Mouse (Mus musculus): Measurements from ENCODE around the gene Gm14124.
"Not testable (repeated sequence)": the region's sequence is repeated elsewhere in the genome, so short reads cannot be mapped to it uniquely, and the experiment has no call there.

Gene Gm14124

GRCm38 (mm10) chr2:150257291-150257690 lies at the start of gene Gm14124:
Gm14124 (plus strand) TSS chr2:150257517.
- DNase-seq (ENCODE audit: low spot score): peak; percentile 12

- peak; percentile 80 for DNase-seq (ENCODE audit: low spot score)
Observed at GRCm38 (mm10) chr2:150217600-150218362, 39.5 kb upstream of the Gm14124 start, which contains the start of gene Zfp937. Zfp937 (plus strand) TSS chr2:150218073.

- DNase-seq (ENCODE audit: low spot score): not testable (repeated sequence)
Observed at GRCm38 (mm10) chr2:150218363-150218725, 39.0 kb upstream of the Gm14124 start.

- DNase-seq (ENCODE audit: low spot score): not testable (repeated sequence)
Observed at GRCm38 (mm10) chr2:150223263-150223662, 34.1 kb upstream of the Gm14124 start.

GRCm38 (mm10) chr2:150243211-150243610 lies 14.1 kb upstream of the Gm14124 start:
- no peak for DNase-seq (ENCODE audit: low spot score)

GRCm38 (mm10) chr2:150255491-150255890 lies 1.8 kb upstream of the Gm14124 start, which contains the start of gene Gm21994:
Gm21994 (minus strand) TSS chr2:150255591.
- not testable (repeated sequence) for DNase-seq (ENCODE audit: low spot score)

- DNase-seq (ENCODE audit: low spot score): not testable (repeated sequence)
Observed at GRCm38 (mm10) chr2:150256861-150257260, 456 bp upstream of the Gm14124 start.

GRCm38 (mm10) chr2:150293669-150294068 lies 36.4 kb downstream of the Gm14124 start:
- DNase-seq (ENCODE audit: low spot score): no peak

GRCm38 (mm10) chr2:150299096-150299495 lies 41.8 kb downstream of the Gm14124 start:
- DNase-seq (ENCODE audit: low spot score): peak; percentile 34

GRCm38 (mm10) chr2:150307183-150307773 lies 50.0 kb downstream of the Gm14124 start:
- no peak for DNase-seq (ENCODE audit: low spot score)

- DNase-seq (ENCODE audit: low spot score): peak; percentile 91
Observed at GRCm38 (mm10) chr2:150310952-150311884, 53.9 kb downstream of the Gm14124 start.

GRCm38 (mm10) chr2:150316140-150316539 lies 58.8 kb downstream of the Gm14124 start:
- DNase-seq (ENCODE audit: low spot score): no peak

- DNase-seq (ENCODE audit: low spot score): no peak
Observed at GRCm38 (mm10) chr2:150318973-150319372, 61.7 kb downstream of the Gm14124 start.

Measured in testis, postnatal 14 days (tissue).